Mouse (Mus musculus) liver, embryonic 14.5 days (tissue): ENCODE measurements around the gene Mtif2.

ENCODE experiments used
- CTCF ChIP-seq: IDR thresholded peaks from 2 replicates; pipeline ENCODE4 v1.5.1; 2016; ENCODE audit warnings: antibody characterized with exemption, low read depth, control low read depth
- EP300 ChIP-seq: IDR thresholded peaks from 2 replicates; pipeline ENCODE4 v1.6.1; 2016; ENCODE audit warnings: antibody characterized with exemption, low read depth

- TF ChIP-seq EP300 = no peak
- TF ChIP-seq CTCF = no peak
These were observed 29.2 kb upstream of the Mtif2 start for GRCm38 (mm10) chr11:29496962-29497361.
